Mouse (Mus musculus) CD4-positive helper T cell, adult 2 months (primary cell): ENCODE results near the gene Lmod2.

ENCODE experiments used
- DNase-seq: peaks from one replicate; pipeline ENCODE4 v3.0.0-alpha.2; 2012; ENCODE audit warnings: low read depth, missing footprints, low spot score

Gene Lmod2

GRCm38 (mm10) chr6:24597500-24597899 lies at the start of gene Lmod2:
Gene Lmod2, plus strand, starts transcription at chr6:24597762.
- DNase-seq = no peak

- DNase-seq = no peak
Observed at GRCm38 (mm10) chr6:24549801-24550200, 47.8 kb upstream of the Lmod2 start.

- DNase-seq = no peak
Observed at GRCm38 (mm10) chr6:24552046-24552445, 45.5 kb upstream of the Lmod2 start.

GRCm38 (mm10) chr6:24554427-24555086 lies 43.0 kb upstream of the Lmod2 start:
- no peak for DNase-seq

- no peak for DNase-seq
Observed at GRCm38 (mm10) chr6:24555488-24555887, 42.1 kb upstream of the Lmod2 start.

- no peak for DNase-seq
Observed at GRCm38 (mm10) chr6:24564081-24564480, 33.5 kb upstream of the Lmod2 start.

- DNase-seq = no peak
Observed at GRCm38 (mm10) chr6:24564886-24565285, 32.7 kb upstream of the Lmod2 start.

GRCm38 (mm10) chr6:24568963-24569362 lies 28.6 kb upstream of the Lmod2 start:
- DNase-seq = no peak

- no peak for DNase-seq
Observed at GRCm38 (mm10) chr6:24569711-24570110, 27.9 kb upstream of the Lmod2 start.

GRCm38 (mm10) chr6:24570278-24570677 lies 27.3 kb upstream of the Lmod2 start:
- DNase-seq = no peak

- DNase-seq = no peak
Observed at GRCm38 (mm10) chr6:24571126-24571525, 26.4 kb upstream of the Lmod2 start.

GRCm38 (mm10) chr6:24572431-24572830 lies 25.1 kb upstream of the Lmod2 start:
- no peak for DNase-seq

GRCm38 (mm10) chr6:24573319-24573718 lies 24.2 kb upstream of the Lmod2 start:
- DNase-seq = no peak

- no peak for DNase-seq
Observed at GRCm38 (mm10) chr6:24583456-24583855, 14.1 kb upstream of the Lmod2 start.

- no peak for DNase-seq
Observed at GRCm38 (mm10) chr6:24585431-24586310, 11.9 kb upstream of the Lmod2 start.

- no peak for DNase-seq
Observed at GRCm38 (mm10) chr6:24586885-24587284, 10.7 kb upstream of the Lmod2 start.

GRCm38 (mm10) chr6:24590282-24590681 lies 7.3 kb upstream of the Lmod2 start:
- DNase-seq = no peak

- DNase-seq = no peak
Observed at GRCm38 (mm10) chr6:24591525-24592218, 5.9 kb upstream of the Lmod2 start.

- no peak for DNase-seq
Observed at GRCm38 (mm10) chr6:24599179-24599578, 1.6 kb downstream of the Lmod2 start.

GRCm38 (mm10) chr6:24599639-24600038 lies 2.1 kb downstream of the Lmod2 start:
- no peak for DNase-seq

- no peak for DNase-seq
Observed at GRCm38 (mm10) chr6:24600134-24600533, 2.6 kb downstream of the Lmod2 start.

- no peak for DNase-seq
Observed at GRCm38 (mm10) chr6:24600726-24601125, 3.2 kb downstream of the Lmod2 start.
